Comparison of ENCODE assay signal across 21 mouse cellular contexts in the genomic region with DNA sequence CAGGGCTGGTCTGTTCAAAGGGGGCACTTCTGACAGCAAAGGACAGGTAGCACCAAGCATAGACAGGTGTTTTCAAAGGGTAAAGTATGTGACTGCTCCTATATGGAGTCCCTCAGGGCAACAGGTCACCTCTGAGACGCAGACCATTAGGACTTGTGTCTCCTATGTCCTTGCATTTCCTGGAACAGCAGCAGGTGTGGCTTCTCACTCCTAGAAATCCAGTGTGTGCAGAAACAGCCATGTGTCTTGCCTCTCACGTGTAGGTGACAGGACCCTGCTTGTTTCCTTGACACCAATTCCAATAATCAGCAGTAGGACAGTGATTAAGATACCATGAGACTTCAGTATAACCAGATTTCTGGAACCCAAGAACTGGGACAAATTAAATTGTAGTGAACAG.
DNase-seq lines count a peak whose midpoint lies in the region; ATAC-seq and TF ChIP-seq lines count a peak whose summit lies in the region.
"Had no signal": no experiment of that assay in that cellular context is flagged by ENCODE, and none has a peak within 500 bp of the region (broad histone marks: within the 10 kb centered on the region; RNA-seq: fewer than 3 reads in every experiment).

No protein-coding gene starts in this region.

- ATAC-seq in G1E (ENCODE audit: extremely low read depth, insufficient number of reproducible peaks, low FRiP score, poor library complexity, severe bottlenecking): no peak
- no peak for ATAC-seq in liver, embryonic 14.5 days (ENCODE audit: insufficient read depth)
- ATAC-seq in erythroid progenitor cell, adult 5-6 weeks (replicated peaks; ENCODE audit: low FRiP score, poor library complexity, severe bottlenecking): no peak

- peak overlapping the region; percentile 83 for H3K9ac ChIP-seq in liver, embryonic 14.5 days (replicated peaks)
- H3K9ac ChIP-seq: embryonic facial prominence, embryonic 15.5 days; forebrain, postnatal 0 days; hindbrain, embryonic 12.5 days; limb, embryonic 15.5 days had no signal

- 65% methylated on average over 2 of the region's 2 CpGs for WGBS in heart, embryonic 10.5 days
- WGBS in liver, embryonic 14.5 days (ENCODE audit: insufficient replicate concordance): 36% methylated on average over 2 of the region's 2 CpGs

- no peak for DNase-seq in heart, embryonic 10.5 days (ENCODE audit: low spot score)
- no peak for DNase-seq in heart, postnatal 14 days
- no peak for DNase-seq in G1E (ENCODE audit: low spot score)
- DNase-seq in c-Kit-positive CD71-positive TER-119-positive erythroid progenitor cells, embryonic 14.5 days (ENCODE audit: low spot score): peak; percentile 77
- DNase-seq in liver, embryonic 14.5 days (ENCODE audit: low read depth in 3 of 3, low spot score in 3 of 3): peak in 1 of 3 experiments; percentile 84
- DNase-seq in cerebellum, postnatal 36 days: no peak
- no peak for DNase-seq in thymus, postnatal 25 days
- DNase-seq: adrenal gland, postnatal 36 days; cerebellum, adult 2 months; forebrain, postnatal 0 days; gastrocnemius, postnatal 25 days; heart, adult 18-20 months; kidney, adult 18-20 months; layer of hippocampus, adult 9-11 months; right cerebral cortex, adult 18-20 months had no signal

- H3K27me3 ChIP-seq in heart, embryonic 10.5 days (ENCODE audit: insufficient read depth, poor library complexity, severe bottlenecking): no peaks in the 10 kb centered on the region
- no peaks in the 10 kb centered on the region for H3K27me3 ChIP-seq in G1E (ENCODE audit: insufficient read depth, low read length)
- no peaks in the 10 kb centered on the region for H3K27me3 ChIP-seq in liver, embryonic 14.5 days (ENCODE audit: control insufficient read depth, insufficient read depth, low read length)
- H3K27me3 ChIP-seq: embryonic facial prominence, embryonic 15.5 days; hindbrain, embryonic 12.5 days; limb, embryonic 15.5 days had no signal

- no peaks in the 10 kb centered on the region for H3K36me3 ChIP-seq in heart, embryonic 10.5 days
- peaks cover 33% of the 10 kb centered on the region for H3K36me3 ChIP-seq in G1E (replicated peaks)
- no peaks in the 10 kb centered on the region for H3K36me3 ChIP-seq in liver, embryonic 14.5 days (replicated peaks; ENCODE audit: control insufficient read depth, insufficient read depth, low read depth)
- H3K36me3 ChIP-seq: embryonic facial prominence, embryonic 15.5 days; hindbrain, embryonic 12.5 days; limb, embryonic 15.5 days had no signal

- no peak overlapping the region for H3K4me3 ChIP-seq in heart, embryonic 10.5 days
- H3K4me3 ChIP-seq in G1E (ENCODE audit: low read depth, low read length): peak overlapping the region; percentile 20; the same call in 1 of the 2 replicates
- H3K4me3 ChIP-seq in liver, embryonic 14.5 days (ENCODE audit: insufficient read depth in 1 of 2, low read depth in 2 of 2, low read length in 2 of 2): no peak overlapping the region
- H3K4me3 ChIP-seq: embryonic facial prominence, embryonic 15.5 days; hindbrain, embryonic 12.5 days; limb, embryonic 15.5 days had no signal

- H3K27ac ChIP-seq in heart, embryonic 10.5 days: peak overlapping the region; percentile 65
- peak overlapping the region; percentile 100 for H3K27ac ChIP-seq in liver, embryonic 14.5 days
- H3K27ac ChIP-seq: embryonic facial prominence, embryonic 15.5 days; hindbrain, embryonic 12.5 days; kidney, postnatal 0 days; limb, embryonic 15.5 days; macrophage had no signal

- intact Hi-C loops in heart, postnatal 14 days (cut with DNase I): no loop called here

- TF ChIP-seq EP300 in liver, embryonic 14.5 days (IDR thresholded peaks at IDR 0.05; ENCODE audit: low read depth): peak; percentile 56

- H3K9me3 ChIP-seq in heart, embryonic 10.5 days: no peaks in the 10 kb centered on the region
- H3K9me3 ChIP-seq in G1E (replicated peaks): no peaks in the 10 kb centered on the region
- no peaks in the 10 kb centered on the region for H3K9me3 ChIP-seq in liver, embryonic 14.5 days (ENCODE audit: control insufficient read depth, low read length)
- H3K9me3 ChIP-seq: embryonic facial prominence, embryonic 15.5 days; hindbrain, embryonic 12.5 days; limb, embryonic 15.5 days had no signal

- H3K4me2 ChIP-seq in liver, embryonic 14.5 days (ENCODE audit: low read depth): peak overlapping the region; percentile 79
- H3K4me2 ChIP-seq: embryonic facial prominence, embryonic 15.5 days; hindbrain, embryonic 12.5 days; limb, embryonic 15.5 days had no signal

- H3K4me1 ChIP-seq in heart, embryonic 10.5 days: peaks cover 20% of the 10 kb centered on the region
- H3K4me1 ChIP-seq in G1E (ENCODE audit: insufficient read depth, low read depth, low read length): peaks cover 66% of the 10 kb centered on the region
- peaks cover 73 to 76% of the 10 kb centered on the region in 2 experiments for H3K4me1 ChIP-seq in liver, embryonic 14.5 days (replicated peaks; ENCODE audit: control insufficient read depth in 2 of 2, insufficient read depth in 2 of 2, low read length in 1 of 2)
- H3K4me1 ChIP-seq: embryonic facial prominence, embryonic 15.5 days; limb, embryonic 15.5 days had no signal

- TF ChIP-seq CTCF in G1E (IDR thresholded peaks at IDR 0.05; ENCODE audit: low read depth, low read length): no peak
- TF ChIP-seq CTCF in liver, embryonic 14.5 days (IDR thresholded peaks at IDR 0.05; ENCODE audit: low read depth): no peak
